Mouse (Mus musculus): ENCODE results near the gene Tnxb. TPM values are rescaled to one million over a fixed set of nuclear protein-coding genes. Genes with fewer than 3 reads are reported as not detected.

Gene Tnxb
- polyA plus RNA-seq, 1 experiment from 2014 or later: 0.52 TPM

- no peaks in the 10 kb centered on the region for H3K9me3 ChIP-seq (ENCODE audit: low read length)
- H3K9ac ChIP-seq (replicated peaks; ENCODE audit: low read length): peak overlapping the region; percentile 32
- no peaks in the 10 kb centered on the region for H3K36me3 ChIP-seq (ENCODE audit: insufficient read depth, low read length)
- 0 out of 2 replicates have a peak overlapping the region, but pooled peaks have one; percentile 3 for H3K4me2 ChIP-seq (replicated peaks; ENCODE audit: low read depth, low read length)
- peak overlapping the region; percentile 76 for H3K27ac ChIP-seq (ENCODE audit: low read length)
- ATAC-seq (ENCODE audit: low FRiP score, low TSS enrichment): 0 out of 2 replicates have a peak, but pooled peaks have one; percentile 23
- H3K4me1 ChIP-seq (ENCODE audit: insufficient read depth, low read length): peaks cover 18% of the 10 kb centered on the region
- no peak overlapping the region for H3K4me3 ChIP-seq (ENCODE audit: low read length)
- 12% methylated on average over 11 of the region's 11 CpGs for WGBS
- no peaks in the 10 kb centered on the region for H3K27me3 ChIP-seq (ENCODE audit: insufficient read depth, low read length)
Observed at GRCm38 (mm10) chr17:34640778-34641601, 29.3 kb upstream of the Tnxb start.

- H3K27me3 ChIP-seq (ENCODE audit: insufficient read depth, low read length): no peaks in the 10 kb centered on the region
- no peak overlapping the region for H3K27ac ChIP-seq (ENCODE audit: low read length)
- 80% methylated on average over 3 of the region's 3 CpGs for WGBS
- H3K4me2 ChIP-seq (replicated peaks; ENCODE audit: low read depth, low read length): no peak overlapping the region
- H3K9ac ChIP-seq (replicated peaks; ENCODE audit: low read length): no peak overlapping the region
- H3K9me3 ChIP-seq (ENCODE audit: low read length): no peaks in the 10 kb centered on the region
- ATAC-seq (ENCODE audit: low FRiP score, low TSS enrichment): no peak
- H3K4me3 ChIP-seq (ENCODE audit: low read length): no peak overlapping the region
- H3K4me1 ChIP-seq (ENCODE audit: insufficient read depth, low read length): peaks cover 20% of the 10 kb centered on the region
- H3K36me3 ChIP-seq (ENCODE audit: insufficient read depth, low read length): no peaks in the 10 kb centered on the region
Observed at GRCm38 (mm10) chr17:34641945-34642344, 28.4 kb upstream of the Tnxb start.

- no peak overlapping the region for H3K4me2 ChIP-seq (replicated peaks; ENCODE audit: low read depth, low read length)
- 89% methylated on average over 4 of the region's 4 CpGs for WGBS
- peaks cover 29% of the 10 kb centered on the region for H3K4me1 ChIP-seq (ENCODE audit: insufficient read depth, low read length)
- no peak for ATAC-seq (ENCODE audit: low FRiP score, low TSS enrichment)
- H3K4me3 ChIP-seq (ENCODE audit: low read length): no peak overlapping the region
- H3K9ac ChIP-seq (replicated peaks; ENCODE audit: low read length): no peak overlapping the region
- no peaks in the 10 kb centered on the region for H3K27me3 ChIP-seq (ENCODE audit: insufficient read depth, low read length)
- H3K36me3 ChIP-seq (ENCODE audit: insufficient read depth, low read length): no peaks in the 10 kb centered on the region
- no peak overlapping the region for H3K27ac ChIP-seq (ENCODE audit: low read length)
- H3K9me3 ChIP-seq (ENCODE audit: low read length): no peaks in the 10 kb centered on the region
Observed at GRCm38 (mm10) chr17:34643379-34643778, 27.0 kb upstream of the Tnxb start.

GRCm38 (mm10) chr17:34643944-34644343, 26.4 kb upstream of the Tnxb start:
- ATAC-seq (ENCODE audit: low FRiP score, low TSS enrichment): no peak
- no peak overlapping the region for H3K27ac ChIP-seq (ENCODE audit: low read length)
- H3K9me3 ChIP-seq (ENCODE audit: low read length): no peaks in the 10 kb centered on the region
- H3K9ac ChIP-seq (replicated peaks; ENCODE audit: low read length): no peak overlapping the region
- 82% methylated on average over 10 of the region's 10 CpGs for WGBS
- H3K4me2 ChIP-seq (replicated peaks; ENCODE audit: low read depth, low read length): no peak overlapping the region
- no peak overlapping the region for H3K4me3 ChIP-seq (ENCODE audit: low read length)
- 0 out of 2 replicates have a peak, but pooled peaks cover under 1% of the 10 kb centered on the region for H3K36me3 ChIP-seq (ENCODE audit: insufficient read depth, low read length)
- H3K4me1 ChIP-seq (ENCODE audit: insufficient read depth, low read length): peaks cover 32% of the 10 kb centered on the region
- H3K27me3 ChIP-seq (ENCODE audit: insufficient read depth, low read length): no peaks in the 10 kb centered on the region

GRCm38 (mm10) chr17:34644608-34645007, 25.7 kb upstream of the Tnxb start, which contains the start of gene Fkbpl:
Gene Fkbpl (plus strand): TSS chr17:34644764.
- Histone ChIP-seq H3K4me1 (ENCODE audit: insufficient read depth, low read length) (peaks cover 32% of the 10 kb centered on the region), H3K9me3 (ENCODE audit: low read length) (no peaks in the 10 kb centered on the region), H3K4me2 (replicated peaks; ENCODE audit: low read depth, low read length) (peak within 1 kb of the TSS; percentile 76), H3K36me3 (ENCODE audit: insufficient read depth, low read length) (peaks cover 6% of the 10 kb centered on the region; the same call in 1 of the 2 replicates), H3K4me3 (ENCODE audit: low read length) (peak within 1 kb of the TSS; percentile 72), H3K27me3 (ENCODE audit: insufficient read depth, low read length) (no peaks in the 10 kb centered on the region), H3K27ac (ENCODE audit: low read length) (peak within 1 kb of the TSS; percentile 81), H3K9ac (replicated peaks; ENCODE audit: low read length) (peak within 1 kb of the TSS; percentile 82)
- WGBS: 0% methylated on average over 16 of the region's 16 CpGs
- peak; percentile 76 for ATAC-seq (ENCODE audit: low FRiP score, low TSS enrichment)

GRCm38 (mm10) chr17:34645256-34645829, 25.0 kb upstream of the Tnxb start:
- Histone ChIP-seq H3K4me1 (ENCODE audit: insufficient read depth, low read length) (peaks cover 32% of the 10 kb centered on the region), H3K4me2 (replicated peaks; ENCODE audit: low read depth, low read length) (peak overlapping the region; percentile 76), H3K9me3 (ENCODE audit: low read length) (no peaks in the 10 kb centered on the region), H3K9ac (replicated peaks; ENCODE audit: low read length) (peak overlapping the region; percentile 82), H3K4me3 (ENCODE audit: low read length) (peak overlapping the region; percentile 72), H3K27ac (ENCODE audit: low read length) (peak overlapping the region; percentile 81), H3K27me3 (ENCODE audit: insufficient read depth, low read length) (no peaks in the 10 kb centered on the region), H3K36me3 (ENCODE audit: insufficient read depth, low read length) (peaks cover 11% of the 10 kb centered on the region)
- 37% methylated on average over 10 of the region's 10 CpGs for WGBS
- no peak for ATAC-seq (ENCODE audit: low FRiP score, low TSS enrichment)

GRCm38 (mm10) chr17:34645831-34646511, 24.4 kb upstream of the Tnxb start:
- no peak for ATAC-seq (ENCODE audit: low FRiP score, low TSS enrichment)
- no peak overlapping the region for H3K4me3 ChIP-seq (ENCODE audit: low read length)
- H3K27ac ChIP-seq (ENCODE audit: low read length): no peak overlapping the region
- no peaks in the 10 kb centered on the region for H3K27me3 ChIP-seq (ENCODE audit: insufficient read depth, low read length)
- H3K4me1 ChIP-seq (ENCODE audit: insufficient read depth, low read length): peaks cover 28% of the 10 kb centered on the region
- no peak overlapping the region for H3K9ac ChIP-seq (replicated peaks; ENCODE audit: low read length)
- peak overlapping the region; percentile 76 for H3K4me2 ChIP-seq (replicated peaks; ENCODE audit: low read depth, low read length)
- 89% methylated on average over 30 of the region's 30 CpGs for WGBS
- no peaks in the 10 kb centered on the region for H3K9me3 ChIP-seq (ENCODE audit: low read length)
- peaks cover 16% of the 10 kb centered on the region for H3K36me3 ChIP-seq (ENCODE audit: insufficient read depth, low read length)

- H3K4me2 ChIP-seq (replicated peaks; ENCODE audit: low read depth, low read length): peak within 1 kb of the TSS; percentile 92
- peak within 1 kb of the TSS; percentile 87 for H3K9ac ChIP-seq (replicated peaks; ENCODE audit: low read length)
- peak; percentile 97 for ATAC-seq (ENCODE audit: low FRiP score, low TSS enrichment)
- H3K27ac ChIP-seq (ENCODE audit: low read length): peak within 1 kb of the TSS; percentile 54; the same call in 1 of the 2 replicates
- H3K4me3 ChIP-seq (ENCODE audit: low read length): peak within 1 kb of the TSS; percentile 89
- WGBS: under 1% methylated on average over 62 of the region's 66 CpGs
- peaks cover 27% of the 10 kb centered on the region for H3K36me3 ChIP-seq (ENCODE audit: insufficient read depth, low read length)
- no peaks in the 10 kb centered on the region for H3K27me3 ChIP-seq (ENCODE audit: insufficient read depth, low read length)
- no peaks in the 10 kb centered on the region for H3K9me3 ChIP-seq (ENCODE audit: low read length)
- peaks cover 24% of the 10 kb centered on the region for H3K4me1 ChIP-seq (ENCODE audit: insufficient read depth, low read length)
Observed at GRCm38 (mm10) chr17:34646906-34647787, 23.2 kb upstream of the Tnxb start, which contains the start of gene Atf6b. Gene Atf6b (plus strand): TSS chr17:34647146.
